Mouse (Mus musculus) lung, embryonic 15.5 days (tissue): ENCODE measurements at regions not wholly inside any gene's neighbourhood (a gene's known extent, or its start where the extent isn't known, plus 50 kb on each side); places are given as distances from the start of the nearest gene placed in this dataset.

Experiments
- ATAC-seq: fragments of 200-750 bp; cut with Nextera tagmentation; 2 replicates; pipeline ENCODE4 v1.8.0; 2017; ENCODE audit warnings: moderate number of reproducible peaks, borderline replicate concordance; ENCODE audit not compliant: low FRiP score, low TSS enrichment; ENCODE audit errors: extremely low read depth
- H3K27ac ChIP-seq: fragments of 300-500 bp; sonication (generic); 2 replicates; pipeline ENCODE4 v1.5.1; 2015; ENCODE audit warnings: moderate library complexity, mild to moderate bottlenecking, inconsistent platforms
- H3K27me3 ChIP-seq: fragments of 300-500 bp; sonication (generic); 2 replicates; pipeline ENCODE4 v1.6.1; 2015; ENCODE audit warnings: inconsistent platforms
- H3K36me3 ChIP-seq: fragments of 300-500 bp; sonication (generic); 2 replicates; pipeline ENCODE4 v1.6.1; 2015; ENCODE audit warnings: inconsistent platforms
- H3K4me1 ChIP-seq: fragments of 300-500 bp; sonication (generic); 2 replicates; pipeline ENCODE4 v1.6.1; 2015; ENCODE audit warnings: inconsistent platforms
- H3K4me2 ChIP-seq: fragments of 300-500 bp; sonication (generic); 2 replicates; pipeline ENCODE4 v1.6.1; 2015; ENCODE audit warnings: inconsistent platforms, mild to moderate bottlenecking, moderate library complexity
- H3K4me3 ChIP-seq: fragments of 300-500 bp; sonication (generic); 2 replicates; pipeline ENCODE4 v1.5.1; 2015; ENCODE audit warnings: mild to moderate bottlenecking, inconsistent platforms
- H3K9ac ChIP-seq: fragments of 300-500 bp; sonication (generic); 2 replicates; pipeline ENCODE4 v1.6.1; 2015; ENCODE audit warnings: inconsistent platforms
- H3K9me3 ChIP-seq: fragments of 300-500 bp; sonication (generic); 2 replicates; pipeline ENCODE4 v1.6.1; 2016; ENCODE audit warnings: inconsistent platforms
- WGBS: fragments of 180-500 bp; shearing (Covaris S2); methylation state at CpG from one replicate; pipeline ENCODE4 v1.1.7; 2015; 5-methylcytosine and 5-hydroxymethylcytosine counted together

- Histone ChIP-seq H3K9me3 (no peaks in the 10 kb centered on the region), H3K4me1 (peaks cover 15% of the 10 kb centered on the region; the same call in 1 of the 2 replicates), H3K36me3 (no peaks in the 10 kb centered on the region), H3K4me2 (no peak overlapping the region), H3K9ac (no peak overlapping the region), H3K27me3 (no peaks in the 10 kb centered on the region), H3K27ac (no peak overlapping the region), H3K4me3 (no peak overlapping the region)
- 29% methylated on average over 7 of the region's 7 CpGs for WGBS
- ATAC-seq, result no peak
These were observed 81.7 kb upstream of the 1600014C23Rik start for GRCm38 (mm10) chr17:45815341-45815740.

GRCm38 (mm10) chr17:45814586-45814985 lies 80.9 kb upstream of the 1600014C23Rik start:
- WGBS, result 11% methylated on average over 11 of the region's 11 CpGs
- peaks cover 15% of the 10 kb centered on the region; the same call in 1 of the 2 replicates for H3K4me1 ChIP-seq
- H3K27ac ChIP-seq, result no peak overlapping the region
- H3K9me3 ChIP-seq, result no peaks in the 10 kb centered on the region
- no peak overlapping the region for H3K9ac ChIP-seq
- no peak overlapping the region for H3K4me3 ChIP-seq
- no peak overlapping the region for H3K4me2 ChIP-seq
- H3K36me3 ChIP-seq, result no peaks in the 10 kb centered on the region
- ATAC-seq, result peak; percentile 13; the same call in 1 of the 2 replicates
- no peaks in the 10 kb centered on the region for H3K27me3 ChIP-seq

GRCm38 (mm10) chr17:45813956-45814355 lies 80.3 kb upstream of the 1600014C23Rik start:
- Histone ChIP-seq H3K4me2 (no peak overlapping the region), H3K4me3 (no peak overlapping the region), H3K4me1 (peaks cover 15% of the 10 kb centered on the region; the same call in 1 of the 2 replicates), H3K9ac (no peak overlapping the region), H3K36me3 (no peaks in the 10 kb centered on the region), H3K9me3 (no peaks in the 10 kb centered on the region), H3K27me3 (no peaks in the 10 kb centered on the region), H3K27ac (no peak overlapping the region)
- ATAC-seq, result no peak
- WGBS, result 66% methylated on average over 5 of the region's 5 CpGs

- ATAC-seq, result no peak
- Histone ChIP-seq H3K27ac (no peak overlapping the region), H3K36me3 (no peaks in the 10 kb centered on the region)
These were observed 78.8 kb upstream of the 1600014C23Rik start for GRCm38 (mm10) chr17:45812289-45812955.

GRCm38 (mm10) chr17:45811632-45812221 lies 78.1 kb upstream of the 1600014C23Rik start:
- Histone ChIP-seq H3K27me3 (no peaks in the 10 kb centered on the region), H3K4me2 (no peak overlapping the region), H3K4me1 (peaks cover 32% of the 10 kb centered on the region), H3K36me3 (no peaks in the 10 kb centered on the region), H3K4me3 (no peak overlapping the region), H3K27ac (no peak overlapping the region), H3K9me3 (no peaks in the 10 kb centered on the region), H3K9ac (no peak overlapping the region)
- no peak for ATAC-seq
- WGBS, result 80% methylated on average over 11 of the region's 11 CpGs

More at GRCm38 (mm10) chr17:45812289-45812955, 78.8 kb upstream of the 1600014C23Rik start:
- H3K4me1 ChIP-seq, result peaks cover 25% of the 10 kb centered on the region
- H3K9me3 ChIP-seq, result no peaks in the 10 kb centered on the region
- 79% methylated on average over 9 of the region's 9 CpGs for WGBS
- no peaks in the 10 kb centered on the region for H3K27me3 ChIP-seq
- H3K4me2 ChIP-seq, result no peak overlapping the region
- no peak overlapping the region for H3K9ac ChIP-seq
- no peak overlapping the region for H3K4me3 ChIP-seq

GRCm38 (mm10) chr17:45809728-45810127 lies 76.1 kb upstream of the 1600014C23Rik start:
- no peaks in the 10 kb centered on the region for H3K9me3 ChIP-seq
- H3K4me2 ChIP-seq, result no peak overlapping the region
- ATAC-seq, result no peak
- no peaks in the 10 kb centered on the region for H3K36me3 ChIP-seq
- peaks cover 7% of the 10 kb centered on the region for H3K27me3 ChIP-seq
- H3K4me3 ChIP-seq, result no peak overlapping the region
- H3K9ac ChIP-seq, result no peak overlapping the region
- peaks cover 37% of the 10 kb centered on the region for H3K4me1 ChIP-seq
- no peak overlapping the region for H3K27ac ChIP-seq
- 86% methylated on average over 6 of the region's 6 CpGs for WGBS

GRCm38 (mm10) chr17:45808374-45808773 lies 74.7 kb upstream of the 1600014C23Rik start:
- Histone ChIP-seq H3K27me3 (peaks cover 12% of the 10 kb centered on the region), H3K9ac (no peak overlapping the region), H3K4me1 (peaks cover 32% of the 10 kb centered on the region), H3K9me3 (no peaks in the 10 kb centered on the region), H3K36me3 (no peaks in the 10 kb centered on the region), H3K4me3 (no peak overlapping the region), H3K27ac (no peak overlapping the region), H3K4me2 (no peak overlapping the region)
- ATAC-seq, result no peak
- WGBS, result 66% methylated on average over 4 of the region's 4 CpGs

- Histone ChIP-seq H3K4me3 (no peak overlapping the region), H3K27me3 (peaks cover 12% of the 10 kb centered on the region), H3K4me2 (no peak overlapping the region; the same call in 1 of the 2 replicates), H3K9ac (no peak overlapping the region), H3K36me3 (no peaks in the 10 kb centered on the region), H3K27ac (0 out of 2 replicates have a peak overlapping the region, but pooled peaks have one; percentile 34), H3K4me1 (peaks cover 32% of the 10 kb centered on the region), H3K9me3 (no peaks in the 10 kb centered on the region)
- ATAC-seq, result peak; percentile 39
- 28% methylated on average over 13 of the region's 13 CpGs for WGBS
These were observed 73.8 kb upstream of the 1600014C23Rik start for GRCm38 (mm10) chr17:45807452-45807851.

GRCm38 (mm10) chr17:45806831-45807230 lies 73.2 kb upstream of the 1600014C23Rik start:
- no peaks in the 10 kb centered on the region for H3K9me3 ChIP-seq
- peaks cover 32% of the 10 kb centered on the region for H3K4me1 ChIP-seq
- WGBS, result 63% methylated on average over 4 of the region's 4 CpGs
- no peak for ATAC-seq
- H3K27me3 ChIP-seq, result peaks cover 12% of the 10 kb centered on the region
- H3K4me3 ChIP-seq, result no peak overlapping the region
- peak overlapping the region; percentile 34; the same call in 1 of the 2 replicates for H3K27ac ChIP-seq
- no peaks in the 10 kb centered on the region for H3K36me3 ChIP-seq
- no peak overlapping the region for H3K4me2 ChIP-seq
- H3K9ac ChIP-seq, result no peak overlapping the region

- Histone ChIP-seq H3K27me3 (peaks cover 12% of the 10 kb centered on the region), H3K27ac (no peak overlapping the region), H3K4me1 (peaks cover 32% of the 10 kb centered on the region), H3K9me3 (no peaks in the 10 kb centered on the region), H3K36me3 (no peaks in the 10 kb centered on the region), H3K4me2 (no peak overlapping the region), H3K4me3 (no peak overlapping the region), H3K9ac (no peak overlapping the region)
- WGBS, result 57% methylated on average over 5 of the region's 5 CpGs
- ATAC-seq, result no peak
These were observed 72.8 kb upstream of the 1600014C23Rik start for GRCm38 (mm10) chr17:45806430-45806829.

- H3K27ac ChIP-seq, result no peak overlapping the region
- H3K4me3 ChIP-seq, result no peak overlapping the region
- no peaks in the 10 kb centered on the region for H3K36me3 ChIP-seq
- ATAC-seq, result no peak
- no peak overlapping the region for H3K9ac ChIP-seq
- H3K4me2 ChIP-seq, result peak overlapping the region; percentile 29; the same call in 1 of the 2 replicates
- H3K27me3 ChIP-seq, result peaks cover 12% of the 10 kb centered on the region
- H3K4me1 ChIP-seq, result peaks cover 32% of the 10 kb centered on the region
- H3K9me3 ChIP-seq, result no peaks in the 10 kb centered on the region
- 12% methylated on average over 34 of the region's 35 CpGs for WGBS
These were observed 71.9 kb upstream of the 1600014C23Rik start for GRCm38 (mm10) chr17:45805471-45806082.

GRCm38 (mm10) chr17:45803331-45803730 lies 69.7 kb upstream of the 1600014C23Rik start:
- Histone ChIP-seq H3K9ac (no peak overlapping the region), H3K9me3 (no peaks in the 10 kb centered on the region), H3K27me3 (peaks cover 12% of the 10 kb centered on the region), H3K36me3 (no peaks in the 10 kb centered on the region), H3K4me1 (peaks cover 32% of the 10 kb centered on the region), H3K4me3 (no peak overlapping the region), H3K27ac (no peak overlapping the region), H3K4me2 (no peak overlapping the region)
- WGBS, result 84% methylated on average over 8 of the region's 8 CpGs
- no peak for ATAC-seq
